In the genomic region with DNA sequence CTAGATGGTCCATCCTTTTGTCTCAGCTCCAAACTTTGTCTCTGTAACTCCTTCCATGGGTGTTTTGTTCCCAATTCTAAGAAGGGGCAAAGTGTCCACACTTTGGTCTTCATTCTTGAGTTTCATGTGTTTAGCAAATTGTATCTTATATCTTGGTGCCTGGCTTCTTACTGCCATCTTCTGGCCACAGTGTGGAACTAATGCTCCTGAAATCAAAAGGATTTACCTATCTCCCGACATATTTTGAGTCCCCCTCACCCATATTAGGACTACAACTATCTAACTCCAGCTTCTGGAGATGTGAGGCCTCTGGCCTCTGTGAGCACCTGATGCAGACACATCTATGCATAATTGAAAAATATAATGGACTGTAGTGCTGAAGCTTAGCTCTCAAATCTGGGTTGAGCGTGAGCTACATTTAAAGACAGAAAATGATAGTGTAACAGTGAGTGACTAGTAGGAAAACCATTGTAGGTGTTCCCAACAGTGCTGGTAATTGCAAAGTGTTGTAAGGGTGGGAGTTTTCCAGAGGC, we compare ENCODE assay signal across 10 mouse cellular contexts. TPM values are rescaled to one million over a fixed set of nuclear protein-coding genes. Genes with fewer than 3 reads are reported as not detected.
A peak's percentile ranks its signal among the peaks of the same experiment; 100 is the strongest.
DNase-seq lines count a peak whose midpoint lies in the region; ATAC-seq lines count a peak whose summit lies in the region.
"Had no signal": no experiment of that assay in that cellular context is flagged by ENCODE, and none has a peak within 500 bp of the region (broad histone marks: within the 10 kb centered on the region; RNA-seq: fewer than 3 reads in every experiment).

No protein-coding gene starts in this region.

- no peak overlapping the region for H3K4me3 ChIP-seq in embryonic facial prominence, embryonic 11.5 days (ENCODE audit: low read depth, low read length)
- H3K4me3 ChIP-seq in embryonic facial prominence, embryonic 10.5 days, result no peak overlapping the region

- H3K9ac ChIP-seq in embryonic facial prominence, embryonic 11.5 days (replicated peaks; ENCODE audit: low read length), result no peak overlapping the region

- no peaks in the 10 kb centered on the region for H3K9me3 ChIP-seq in embryonic facial prominence, embryonic 11.5 days (replicated peaks; ENCODE audit: control insufficient read depth, low read length)
- no peaks in the 10 kb centered on the region for H3K9me3 ChIP-seq in embryonic facial prominence, embryonic 10.5 days

- ATAC-seq in embryonic facial prominence, embryonic 11.5 days (replicated peaks; ENCODE audit: insufficient number of reproducible peaks, low FRiP score, low TSS enrichment, low read depth), result no peak
- ATAC-seq in neutrophil, adult 5-6 weeks (ENCODE audit: extremely low read depth, insufficient number of reproducible peaks, low FRiP score, poor library complexity, severe bottlenecking), result peak; percentile 48; the same call in 1 of the 2 replicates
- ATAC-seq: Patski had no signal

- no peaks in the 10 kb centered on the region for H3K27me3 ChIP-seq in embryonic facial prominence, embryonic 11.5 days (ENCODE audit: control insufficient read depth, insufficient read depth, low read length)
- no peaks in the 10 kb centered on the region for H3K27me3 ChIP-seq in embryonic facial prominence, embryonic 10.5 days (replicated peaks; ENCODE audit: low read depth, poor library complexity, severe bottlenecking)

- H3K4me1 ChIP-seq in embryonic facial prominence, embryonic 11.5 days (ENCODE audit: control insufficient read depth, insufficient read depth, low read length), result no peaks in the 10 kb centered on the region
- no peaks in the 10 kb centered on the region for H3K4me1 ChIP-seq in embryonic facial prominence, embryonic 10.5 days

- DNase-seq in embryonic facial prominence, embryonic 11.5 days (ENCODE audit: low spot score), result peak; percentile 62
- DNase-seq in embryonic facial prominence, embryonic 10.5 days (ENCODE audit: low spot score), result no peak
- peak; percentile 37 to 54 for DNase-seq in left cerebral cortex, postnatal 25 days (ENCODE audit: low spot score in 2 of 2)
- no peak for DNase-seq in left cerebral cortex, postnatal 36 days (ENCODE audit: low spot score in 2 of 2)
- peak; percentile 14 for DNase-seq in c-Kit-positive CD71-negative TER-119-negative erythroid progenitor cells, embryonic 14.5 days (ENCODE audit: low read depth)
- DNase-seq in kidney, postnatal 10 days, result peak; percentile 59
- no peak for DNase-seq in gastrocnemius, postnatal 14 days

- intact Hi-C loops in left cerebral cortex, postnatal 25 days (cut with DNase I), result loop anchor here (2.0 to 10.0 kb wide), 2 partner anchors 122 to 712 kb away; a partner anchor contains a TSS
- intact Hi-C loops in left cerebral cortex, postnatal 36 days (cut with DNase I), result loop anchor here (2.0 to 10.0 kb wide), 3 partner anchors 34 to 742 kb away; no protein-coding TSS in a partner anchor
- intact Hi-C loops in gastrocnemius, postnatal 14 days (cut with DNase I; ENCODE audit: low total_unique reads), result loop anchor here (5.0 kb wide), 2 partner anchors 35 to 120 kb away; no protein-coding TSS in a partner anchor

- H3K4me2 ChIP-seq in embryonic facial prominence, embryonic 11.5 days (ENCODE audit: low read depth, low read length), result no peak overlapping the region

- 45% methylated on average over 2 of the region's 2 CpGs for WGBS in embryonic facial prominence, embryonic 11.5 days
- WGBS in embryonic facial prominence, embryonic 10.5 days, result 49% methylated on average over 2 of the region's 2 CpGs

- no peak overlapping the region for H3K27ac ChIP-seq in embryonic facial prominence, embryonic 11.5 days (replicated peaks; ENCODE audit: low read depth, low read length)
- no peak overlapping the region for H3K27ac ChIP-seq in embryonic facial prominence, embryonic 10.5 days (replicated peaks)

- H3K36me3 ChIP-seq in embryonic facial prominence, embryonic 11.5 days (replicated peaks; ENCODE audit: control insufficient read depth, insufficient read depth, low read depth, low read length), result peaks cover 4% of the 10 kb centered on the region; the same call in 1 of the 2 replicates
- peaks cover 30% of the 10 kb centered on the region for H3K36me3 ChIP-seq in embryonic facial prominence, embryonic 10.5 days (replicated peaks)

RNA-seq across cellular contexts. Expression of a gene that starts 27.4 kb away (rescaled TPM):
- polyA plus RNA-seq in embryonic facial prominence, embryonic 11.5 days (2014; fragmentation: Nextera tagmentation; extraction: Ambion mirVana), result 9.6 and 10.1 TPM in 2 replicates
- 24.8 and 28.6 TPM in 2 replicates for polyA plus RNA-seq in embryonic facial prominence, embryonic 10.5 days (2016; fragmentation: Nextera tagmentation; extraction: Ambion mirVana)
- 10 to 100 TPM; 66.3 to 69.9 TPM for total RNA-seq in left cerebral cortex, postnatal 25 days (2021)
- total RNA-seq in left cerebral cortex, postnatal 36 days (2021), result 10 to 100 TPM; 60.3 to 77.9 TPM
- 0.12 and 1.0 TPM in 2 replicates for total RNA-seq in neutrophil, adult 5-6 weeks (2017)
- 1 to 10 TPM; 2.1 to 3.8 TPM for total RNA-seq in gastrocnemius, postnatal 14 days (2021)

RNA-seq across cellular contexts. Expression of a gene that starts 39.2 kb away (rescaled TPM):
- not detected in 2 replicates for polyA plus RNA-seq in embryonic facial prominence, embryonic 11.5 days (2014; fragmentation: Nextera tagmentation; extraction: Ambion mirVana)
- polyA plus RNA-seq in embryonic facial prominence, embryonic 10.5 days (2016; fragmentation: Nextera tagmentation; extraction: Ambion mirVana), result not detected in 2 replicates
- total RNA-seq in left cerebral cortex, postnatal 25 days (2021), result not detected
- total RNA-seq in left cerebral cortex, postnatal 36 days (2021), result not detected
- total RNA-seq in neutrophil, adult 5-6 weeks (2017), result 0.93 TPM in 1 of 2 replicates, not detected in the other
- not detected for total RNA-seq in gastrocnemius, postnatal 14 days (2021)
- polyA plus RNA-seq: gonadal fat pad, adult 2 months; Patski had no signal

RNA-seq across cellular contexts. Expression of a gene that starts 40.2 kb away (rescaled TPM):
- polyA plus RNA-seq in embryonic facial prominence, embryonic 11.5 days (2014; fragmentation: Nextera tagmentation; extraction: Ambion mirVana), result 880 and 898 TPM in 2 replicates
- polyA plus RNA-seq in embryonic facial prominence, embryonic 10.5 days (2016; fragmentation: Nextera tagmentation; extraction: Ambion mirVana), result 784 and 812 TPM in 2 replicates
- 100 to 1,000 TPM; 365 to 371 TPM for total RNA-seq in left cerebral cortex, postnatal 25 days (2021)
- 100 to 1,000 TPM; 348 to 352 TPM for total RNA-seq in left cerebral cortex, postnatal 36 days (2021)
- 99.2 and 100 TPM in 2 replicates for total RNA-seq in neutrophil, adult 5-6 weeks (2017)
- total RNA-seq in gastrocnemius, postnatal 14 days (2021), result 100 to 1,000 TPM; 184 to 190 TPM

RNA-seq across cellular contexts. Expression of a gene that starts 40.3 kb away (rescaled TPM):
- 13.3 and 15.3 TPM in 2 replicates for polyA plus RNA-seq in embryonic facial prominence, embryonic 11.5 days (2014; fragmentation: Nextera tagmentation; extraction: Ambion mirVana)
- 11.8 and 13.3 TPM in 2 replicates for polyA plus RNA-seq in embryonic facial prominence, embryonic 10.5 days (2016; fragmentation: Nextera tagmentation; extraction: Ambion mirVana)
- 1 to 10 TPM; 7.2 to 8.0 TPM for total RNA-seq in left cerebral cortex, postnatal 25 days (2021)
- total RNA-seq in left cerebral cortex, postnatal 36 days (2021), result 1 to 10 TPM; 7.2 to 8.1 TPM
- 5.8 and 5.9 TPM in 2 replicates for total RNA-seq in neutrophil, adult 5-6 weeks (2017)
- 1 to 10 TPM; 7.3 to 7.8 TPM for total RNA-seq in gastrocnemius, postnatal 14 days (2021)

RNA-seq across cellular contexts. Expression of a gene that starts 48.7 kb away (rescaled TPM):
- polyA plus RNA-seq in embryonic facial prominence, embryonic 11.5 days (2014; fragmentation: Nextera tagmentation; extraction: Ambion mirVana), result 26.3 and 27.2 TPM in 2 replicates
- 35.9 and 36.7 TPM in 2 replicates for polyA plus RNA-seq in embryonic facial prominence, embryonic 10.5 days (2016; fragmentation: Nextera tagmentation; extraction: Ambion mirVana)
- 10 to 100 TPM; 25.8 to 28.5 TPM for total RNA-seq in left cerebral cortex, postnatal 25 days (2021)
- 10 to 100 TPM; 26.6 to 34.1 TPM for total RNA-seq in left cerebral cortex, postnatal 36 days (2021)
- total RNA-seq in neutrophil, adult 5-6 weeks (2017), result 15.9 and 22.6 TPM in 2 replicates
- 1 to 10 TPM; 7.4 to 7.5 TPM for total RNA-seq in gastrocnemius, postnatal 14 days (2021)

Comparison
In these comparisons a context has a peak if more than half of its experiments do, and no peak if none do; other contexts are left out.
1. DNase-seq: peak in embryonic facial prominence, embryonic 11.5 days (single experiment), left cerebral cortex, postnatal 25 days (2 of 2), c-Kit-positive CD71-negative TER-119-negative erythroid progenitor cells, embryonic 14.5 days (single experiment) and kidney, postnatal 10 days (single experiment); none in embryonic facial prominence, embryonic 10.5 days (single experiment), left cerebral cortex, postnatal 36 days (0 of 2) and gastrocnemius, postnatal 14 days (single experiment).
2. RNA of a gene that starts 27.4 kb away (total RNA-seq): 60.3 to 77.9 TPM in left cerebral cortex, postnatal 36 days and 66.3 to 69.9 TPM in left cerebral cortex, postnatal 25 days; 2.1 to 3.8 TPM in gastrocnemius, postnatal 14 days and 0.12 to 1.0 TPM in neutrophil, adult 5-6 weeks; every median in the first group is over 10 times any median in the second.